Mouse (Mus musculus): Measurements from ENCODE around the gene Skil. TPM values are rescaled to one million over a fixed set of nuclear protein-coding genes. Genes with fewer than 3 reads are reported as not detected.

Gene Skil
- polyA plus RNA-seq (2012; rRNA removed; ENCODE audit: low replicate concordance) = 5.0 and 12.0 TPM in 2 replicates

DNA sequence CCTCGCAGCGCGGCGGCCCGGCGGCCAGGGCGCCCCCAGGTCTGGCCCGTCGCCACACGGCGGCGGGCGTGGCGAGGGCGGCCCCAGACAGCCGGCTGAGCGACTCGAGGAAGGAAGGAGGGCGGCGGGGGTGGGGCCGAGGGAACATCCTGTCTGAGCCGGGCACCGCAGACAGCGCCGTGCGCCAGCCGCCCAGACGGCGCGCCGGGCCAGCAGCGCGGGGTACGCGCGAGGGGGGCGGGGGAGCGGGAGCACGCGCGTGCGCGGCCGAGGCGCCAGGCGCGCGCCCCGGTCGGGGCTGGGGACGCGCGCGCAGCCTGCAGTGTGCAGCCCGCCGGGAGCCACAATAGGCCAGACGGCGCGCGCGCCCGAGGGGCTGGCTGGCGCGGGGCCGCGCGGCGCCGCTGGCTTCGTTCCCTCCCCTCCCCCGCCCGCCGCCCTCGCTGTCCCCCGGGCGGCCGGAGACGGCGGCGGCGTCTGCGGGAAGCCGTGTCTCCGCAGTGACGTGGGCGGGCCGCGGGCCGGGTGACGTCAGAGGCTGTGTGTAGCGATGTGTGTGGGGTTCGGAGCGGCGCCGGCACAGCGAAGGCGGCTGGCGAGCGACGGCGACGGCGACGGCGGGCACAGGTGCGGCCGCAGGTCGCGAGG lies at the start of gene Skil:
TSS of gene Skil (plus strand) at position 528 of the 648 bp plus-strand sequence.

DNA sequence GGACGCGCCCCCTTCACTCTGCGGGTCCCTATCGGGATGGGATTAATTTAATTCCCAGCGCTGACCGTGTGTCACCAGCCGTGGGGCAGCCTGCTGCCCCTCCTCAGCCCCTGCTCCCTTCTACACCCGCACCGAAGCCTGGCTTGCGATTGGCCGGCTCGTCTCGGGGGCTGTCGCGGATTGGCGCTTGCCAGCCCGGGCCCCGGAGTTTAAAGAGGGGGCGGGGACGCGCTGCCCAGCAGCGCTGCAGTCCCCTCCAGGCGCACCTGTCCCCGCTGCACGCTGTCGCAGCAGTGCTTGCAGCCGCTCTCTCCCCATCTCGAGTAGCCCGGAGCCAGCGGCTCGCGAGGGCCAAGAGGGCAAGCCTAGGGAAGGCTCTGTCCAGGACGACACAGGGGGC lies 54.8 kb downstream of the Skil start, which contains the start of gene Cldn11:
TSS of gene Cldn11 (plus strand) at position 215 of the 400 bp plus-strand sequence.

Other genes starting within 250 kb of the Skil start
- gene Gpr160, start 239.1 kb upstream of the Skil start, polyA plus RNA-seq (2012; rRNA removed; ENCODE audit: low replicate concordance) = 12.2 and 36.8 TPM in 2 replicates
- gene Phc3, start 125.6 kb upstream of the Skil start, polyA plus RNA-seq (2012; rRNA removed; ENCODE audit: low replicate concordance) = 17.6 and 34.5 TPM in 2 replicates
- 28.2 and 34.3 TPM in 2 replicates for gene Prkci, start 99.3 kb upstream of the Skil start, polyA plus RNA-seq (2012; rRNA removed; ENCODE audit: low replicate concordance)
- 0.54 and 1.1 TPM in 2 replicates for gene Cldn11, start 54.9 kb downstream of the Skil start, polyA plus RNA-seq (2012; rRNA removed; ENCODE audit: low replicate concordance)
- gene Slc7a14, start 215.3 kb downstream of the Skil start, polyA plus RNA-seq (2012; rRNA removed; ENCODE audit: low replicate concordance) = not detected in 2 replicates

Data from subcutaneous adipose tissue, adult 2 months (tissue).